Mouse (Mus musculus): ENCODE results near the gene Psmg1. TPM values are rescaled to one million over a fixed set of nuclear protein-coding genes. Genes with fewer than 3 reads are reported as not detected.
"Not testable (repeated sequence)": the region's sequence is repeated elsewhere in the genome, so short reads cannot be mapped to it uniquely, and the experiment has no call there.

The Psmg1 gene
- 10 to 100 TPM; 30.0 to 38.4 TPM for total RNA-seq (2021)
- long read RNA-seq, experiment 1, transcript Psmg1-201 (7 exons, 1,044 nt) = major isoform, 56 of 57 reads
- long read RNA-seq, experiment 1, partial matches to known transcripts = 1 of 57 reads
- long read RNA-seq, experiment 1, other reads (novel, unspliced or antisense) = 0 of 57 reads
- long read RNA-seq, experiment 2, transcript Psmg1-201 (7 exons, 1,044 nt) = major isoform, 21 of 23 reads
- long read RNA-seq, experiment 2, partial matches to known transcripts = 2 of 23 reads
- long read RNA-seq, experiment 2, other reads (novel, unspliced or antisense) = 0 of 23 reads

DNA sequence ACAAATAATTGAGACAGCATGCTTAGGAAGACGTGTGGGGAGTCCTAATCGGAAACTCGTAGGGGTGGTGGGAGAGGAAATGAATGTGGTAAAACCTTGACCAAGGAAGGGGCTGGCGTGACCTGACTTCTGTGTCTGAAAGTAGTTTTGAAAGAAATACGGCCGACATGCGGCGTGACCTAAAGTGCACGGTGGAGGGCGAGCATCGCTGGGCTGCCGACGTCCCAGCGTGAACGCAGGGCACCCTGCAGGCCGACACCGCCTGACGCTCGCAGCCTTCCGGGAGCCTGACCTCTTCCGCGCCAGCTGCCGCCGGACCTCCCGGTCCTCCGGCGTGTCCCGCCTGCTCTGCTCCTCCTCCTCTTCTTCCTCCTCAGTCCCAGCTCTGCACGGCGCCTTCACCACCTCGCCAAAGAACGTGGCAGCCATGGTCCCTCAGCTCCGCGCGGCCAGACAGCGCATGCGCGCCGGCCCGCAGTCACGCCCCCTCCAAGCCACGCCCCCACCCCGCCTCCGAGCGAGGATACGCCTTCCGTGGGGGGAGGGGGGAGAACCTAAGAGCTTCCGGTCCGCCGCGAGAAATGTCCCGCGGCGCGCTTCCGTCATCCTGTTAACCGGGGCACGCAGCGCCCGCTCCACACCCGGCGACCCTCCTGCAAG, at the start of gene Psmg1:
TSS of gene Psmg1 (minus strand) at position 499 of the 660 bp plus-strand sequence.
- peak; percentile 96 for DNase-seq

DNA sequence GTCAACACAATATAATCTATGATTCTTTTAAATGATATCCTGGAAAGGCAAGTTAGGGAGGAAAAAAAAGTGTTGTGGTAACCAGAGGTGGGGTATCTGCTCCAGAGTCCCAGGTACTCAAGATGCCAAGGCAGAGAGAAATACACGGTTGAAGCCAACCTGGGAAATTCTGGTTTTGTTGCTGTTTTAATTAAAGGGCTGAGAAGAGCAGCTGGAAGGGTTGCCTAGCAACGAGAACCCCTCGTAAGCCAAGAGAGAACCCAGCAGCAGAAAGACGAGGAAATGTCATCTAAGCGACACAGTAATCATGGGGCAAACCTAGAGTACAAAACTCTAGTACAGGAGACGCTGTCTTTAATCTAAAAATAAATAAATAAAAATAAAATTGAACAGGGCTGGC, 48.8 kb upstream of the Psmg1 start:
- no peak for DNase-seq

DNA sequence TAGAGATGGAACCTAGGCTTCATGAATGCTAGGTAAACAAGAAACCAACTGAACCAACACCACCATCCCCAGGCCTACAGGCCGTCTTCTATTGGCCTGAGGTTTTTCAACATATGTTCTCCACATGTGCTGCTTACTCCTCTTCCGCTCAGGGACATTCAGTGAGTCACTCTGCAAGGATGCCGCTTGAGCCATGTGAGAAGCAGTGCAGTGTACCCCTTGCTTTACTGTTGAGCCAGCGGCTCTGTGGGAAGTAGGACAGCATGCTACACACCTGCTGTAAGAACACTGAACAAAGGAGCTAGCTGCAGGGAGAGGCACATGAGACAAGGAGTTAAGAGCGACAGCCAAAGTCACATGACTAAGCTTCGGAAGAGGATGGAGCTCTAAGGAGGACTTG, 43.7 kb upstream of the Psmg1 start:
- DNase-seq = peak; percentile 23 to 28

DNA sequence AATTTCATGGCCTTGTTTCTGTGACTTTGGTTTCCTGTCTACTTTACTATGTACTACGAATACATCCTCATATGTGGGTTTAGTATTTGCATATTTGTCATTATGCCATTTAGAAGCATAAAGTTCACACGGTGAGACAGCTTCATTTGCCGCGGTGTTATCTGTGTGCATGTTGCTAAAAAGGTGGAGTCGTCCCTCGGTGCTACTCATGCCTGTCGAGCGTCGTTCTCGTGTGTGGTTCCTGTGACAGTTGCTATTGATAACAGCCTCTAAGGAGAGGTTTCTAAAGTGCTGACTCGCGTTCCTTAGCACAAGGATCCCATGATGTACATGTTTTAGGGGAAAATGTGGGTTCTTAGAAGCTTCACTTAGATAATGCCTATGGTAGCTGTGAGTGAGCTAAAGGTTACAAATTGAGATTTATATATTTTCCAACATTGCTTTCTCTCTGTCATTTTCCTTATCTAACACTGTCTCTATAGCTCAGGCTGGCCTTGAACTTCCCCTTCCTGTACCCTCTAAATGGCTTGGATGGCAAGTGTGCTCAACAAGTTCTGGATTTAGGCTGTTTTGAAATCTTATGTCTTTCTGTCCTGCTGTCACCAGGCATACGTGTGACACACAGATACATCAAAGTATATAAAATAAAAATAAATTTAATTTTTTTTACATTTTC, 41.7 kb upstream of the Psmg1 start:
- no peak for DNase-seq

DNA sequence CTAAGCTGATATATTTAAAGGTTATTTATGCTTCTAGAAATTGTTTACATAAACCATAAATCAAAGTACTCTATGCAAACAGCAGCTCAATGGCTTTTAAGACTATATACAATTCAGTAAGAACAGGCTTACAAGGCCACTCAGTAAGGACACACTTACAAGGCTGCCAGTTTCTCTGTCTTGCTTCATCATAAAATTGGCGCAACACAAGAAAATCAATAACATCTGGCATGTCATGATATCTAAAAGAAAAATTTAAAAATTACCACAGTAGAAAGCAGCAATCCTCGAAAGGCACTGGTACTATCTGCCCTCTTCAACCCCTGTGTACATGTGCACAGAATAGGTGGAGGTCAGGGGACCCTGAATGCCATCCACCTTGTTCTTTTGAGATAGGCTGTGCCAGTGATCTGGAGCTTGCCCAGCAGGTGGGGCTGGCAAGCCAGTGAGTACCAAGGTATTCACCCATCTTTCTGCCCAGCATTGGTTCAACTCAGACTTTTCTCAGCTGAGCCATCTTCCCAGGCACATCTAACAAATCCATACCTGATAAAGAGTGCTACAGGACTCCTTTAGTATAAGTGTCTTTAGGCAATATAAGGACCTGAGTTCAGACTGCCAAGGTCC, 39.8 kb upstream of the Psmg1 start:
- peak; percentile 10 to 38 for DNase-seq

DNA sequence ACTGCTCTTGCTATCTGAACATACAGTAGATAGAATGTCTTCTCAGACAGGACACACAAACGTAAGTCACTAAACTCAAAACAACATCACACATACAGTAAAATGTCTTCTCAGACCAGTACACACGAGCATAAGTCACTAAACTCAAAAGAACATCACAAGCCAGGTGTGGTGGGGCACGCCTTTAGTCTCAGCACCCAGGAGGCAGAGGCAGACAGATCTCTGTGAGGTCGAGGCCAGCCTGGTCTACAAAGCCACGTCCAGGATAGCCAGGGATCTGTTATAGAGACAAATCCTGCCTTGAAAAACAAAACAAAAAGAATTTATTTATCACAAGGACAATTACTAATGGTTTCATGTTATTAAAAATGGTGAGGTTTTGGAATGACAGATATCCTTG, 35.5 kb upstream of the Psmg1 start:
- DNase-seq = no peak

DNA sequence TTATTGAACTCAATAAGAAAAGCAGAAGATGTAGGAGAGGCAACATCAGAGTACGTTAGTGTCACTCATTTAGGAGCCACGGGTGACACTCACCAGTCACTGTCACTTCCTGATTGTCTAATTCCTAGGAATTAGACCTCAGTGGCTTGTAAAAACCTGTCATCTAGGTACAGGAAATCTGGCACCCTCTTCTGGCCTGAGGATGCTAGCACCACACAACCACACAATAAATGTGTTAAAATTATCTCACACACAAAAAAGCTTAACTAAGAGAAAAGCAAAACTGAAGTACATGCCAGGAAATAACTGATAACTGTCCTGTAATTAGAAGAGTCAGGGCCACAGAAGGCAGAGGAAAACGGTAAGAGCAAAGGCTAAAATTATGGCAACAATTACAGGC, 34.5 kb upstream of the Psmg1 start:
- no peak for DNase-seq

DNA sequence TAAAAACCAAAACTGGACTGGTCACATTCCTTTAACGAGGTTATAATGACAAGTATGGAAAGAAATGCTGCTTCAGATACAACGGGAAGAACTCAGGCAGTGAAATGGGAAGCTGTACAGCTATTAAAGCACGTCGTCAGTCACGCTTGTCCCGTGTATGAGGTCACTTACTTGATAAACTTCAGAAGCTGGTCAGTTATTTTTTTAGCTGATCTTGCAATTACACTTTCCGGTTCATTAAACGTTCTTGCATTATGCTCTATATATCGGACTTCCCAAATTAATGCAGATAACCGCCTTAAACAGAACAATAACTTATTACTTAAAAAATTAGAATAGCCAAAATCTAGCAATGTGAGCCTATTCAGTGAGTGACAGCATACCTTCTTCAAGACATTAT, 30.3 kb upstream of the Psmg1 start:
- no peak for DNase-seq

DNA sequence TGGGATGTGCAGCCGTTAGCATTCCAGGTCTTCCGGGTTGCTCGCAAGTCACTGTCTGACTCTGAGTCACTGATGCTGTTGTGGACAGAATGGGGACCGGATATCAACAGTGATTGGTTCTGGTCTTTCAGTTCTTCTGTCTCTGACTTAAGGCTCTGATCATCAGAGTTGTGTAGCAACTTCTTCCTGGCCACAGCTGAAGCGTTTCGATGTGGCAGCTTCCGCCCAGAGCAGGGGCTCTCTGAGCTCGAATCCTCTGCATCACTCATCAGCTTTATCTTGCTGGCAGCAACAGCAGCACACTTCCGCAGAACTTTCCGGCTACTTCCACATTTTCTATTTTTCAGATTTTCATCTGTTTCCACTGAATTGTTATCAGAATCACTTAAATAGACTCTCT, 18.4 kb upstream of the Psmg1 start:
- not testable (repeated sequence) for DNase-seq

DNA sequence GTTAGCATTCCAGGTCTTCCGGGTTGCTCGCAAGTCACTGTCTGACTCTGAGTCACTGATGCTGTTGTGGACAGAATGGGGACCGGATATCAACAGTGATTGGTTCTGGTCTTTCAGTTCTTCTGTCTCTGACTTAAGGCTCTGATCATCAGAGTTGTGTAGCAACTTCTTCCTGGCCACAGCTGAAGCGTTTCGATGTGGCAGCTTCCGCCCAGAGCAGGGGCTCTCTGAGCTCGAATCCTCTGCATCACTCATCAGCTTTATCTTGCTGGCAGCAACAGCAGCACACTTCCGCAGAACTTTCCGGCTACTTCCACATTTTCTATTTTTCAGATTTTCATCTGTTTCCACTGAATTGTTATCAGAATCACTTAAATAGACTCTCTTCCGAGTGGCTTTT, 13.5 kb upstream of the Psmg1 start:
- not testable (repeated sequence) for DNase-seq

DNA sequence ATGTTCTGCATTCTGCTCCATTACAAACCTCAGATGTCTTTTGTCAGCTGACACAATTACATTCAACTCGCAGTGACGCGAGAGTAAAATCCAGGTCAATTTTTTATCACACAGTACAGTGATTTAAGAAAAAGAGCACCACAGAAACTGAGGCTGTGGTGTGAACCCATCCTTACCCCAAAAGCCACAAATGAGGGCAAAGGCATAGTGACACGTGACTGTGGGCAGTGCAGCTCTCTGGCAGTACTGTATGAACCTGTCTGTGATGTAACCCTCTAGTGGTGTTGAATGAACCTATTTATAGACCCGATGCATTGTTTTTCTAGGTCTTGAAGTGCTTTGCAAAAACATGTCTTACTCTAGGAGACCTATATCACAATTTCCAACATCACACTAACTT, 8.5 kb upstream of the Psmg1 start:
- no peak for DNase-seq

DNA sequence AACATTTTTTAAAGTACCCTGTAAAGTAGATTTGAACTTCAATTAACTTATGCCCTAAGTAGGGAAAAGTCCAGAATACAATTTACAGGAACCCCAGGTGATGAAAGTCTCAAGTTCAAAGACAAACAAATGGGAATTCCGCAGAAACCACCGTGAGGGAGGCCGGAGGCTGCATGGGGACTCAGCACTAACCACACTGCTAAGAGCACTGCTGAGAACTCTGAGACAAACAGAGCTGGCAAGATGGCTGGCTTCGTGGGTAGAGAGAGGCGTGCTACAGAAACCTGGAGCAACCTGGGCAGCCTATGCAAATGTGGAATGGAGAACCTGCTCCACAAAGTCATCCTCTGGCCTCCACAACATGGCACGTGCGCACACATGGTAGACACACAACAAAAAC, 5.4 kb upstream of the Psmg1 start:
- no peak for DNase-seq

DNA sequence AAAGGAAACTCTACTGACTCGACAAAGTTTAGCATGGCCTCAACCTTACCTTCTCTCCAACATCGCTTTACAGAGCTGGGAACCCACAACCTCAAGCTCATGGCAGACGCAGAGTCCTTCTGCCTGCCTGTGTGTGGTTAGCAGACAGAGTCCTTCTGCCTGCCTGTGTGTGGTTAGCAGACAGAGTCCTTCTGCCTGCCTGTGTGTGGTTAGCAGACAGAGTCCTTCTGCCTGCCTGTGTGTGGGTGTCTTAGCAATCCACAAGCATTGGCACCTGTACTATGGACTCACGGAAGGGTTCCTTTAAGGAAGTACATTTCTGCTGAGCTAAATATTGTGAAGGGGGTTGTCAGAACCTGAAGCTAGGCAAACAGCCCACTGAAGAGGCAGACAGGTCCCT, 3.8 kb upstream of the Psmg1 start:
- not testable (repeated sequence) for DNase-seq

DNA sequence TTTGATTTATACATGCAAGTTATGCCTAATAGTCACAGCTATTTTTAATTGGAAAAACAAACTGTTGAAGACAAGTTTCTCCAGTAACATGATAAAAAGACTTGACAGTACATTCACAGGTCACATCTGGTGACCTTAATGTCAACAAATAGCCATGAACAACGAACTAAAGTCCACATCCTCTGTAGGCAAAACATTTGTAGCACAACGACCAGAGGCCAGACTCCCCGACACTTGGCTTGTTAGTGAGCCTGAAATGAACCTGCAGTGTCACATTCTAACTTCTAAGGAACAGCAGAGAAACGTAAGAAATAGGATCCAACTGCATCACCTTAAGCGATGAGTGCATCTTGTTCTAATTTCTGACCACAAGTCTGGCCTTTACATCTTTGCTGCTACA, 1.8 kb upstream of the Psmg1 start:
- no peak for DNase-seq

DNA sequence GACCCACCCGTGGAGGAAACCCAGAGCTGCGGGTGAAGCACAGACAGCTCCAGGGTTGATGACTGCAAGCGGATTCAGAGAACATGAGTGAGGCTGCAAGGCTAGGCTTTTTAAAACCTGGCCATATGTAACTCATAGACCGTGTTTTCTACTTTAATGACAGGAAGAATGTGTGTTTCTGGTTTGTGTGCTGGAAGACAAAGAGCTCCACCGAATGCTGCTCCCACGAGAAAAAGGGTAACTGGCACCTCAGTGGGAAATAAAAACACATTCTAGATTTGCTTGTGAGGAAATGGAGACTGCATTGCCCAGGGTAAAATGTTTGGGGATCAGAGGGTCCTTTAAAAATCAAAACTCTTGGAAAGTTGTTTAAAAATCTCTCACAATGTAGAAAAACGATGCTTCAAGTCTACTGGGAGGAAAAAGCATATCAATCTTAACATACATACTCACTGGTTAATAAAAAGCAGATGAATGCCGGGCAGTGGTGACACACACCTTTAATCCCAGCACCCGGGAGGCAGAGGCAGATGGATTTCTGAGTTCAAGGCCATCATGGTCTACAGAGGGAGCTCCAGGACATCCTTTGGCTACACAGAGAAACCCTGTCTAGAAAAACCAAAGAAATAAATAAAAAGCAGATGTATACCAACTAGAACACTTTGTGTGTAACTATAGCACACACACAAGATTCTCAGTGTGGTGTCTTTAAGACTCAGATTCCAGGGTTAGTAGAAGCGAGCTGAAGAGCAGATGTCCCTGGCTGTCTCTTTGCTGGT, 551 bp upstream of the Psmg1 start:
- no peak for DNase-seq

DNA sequence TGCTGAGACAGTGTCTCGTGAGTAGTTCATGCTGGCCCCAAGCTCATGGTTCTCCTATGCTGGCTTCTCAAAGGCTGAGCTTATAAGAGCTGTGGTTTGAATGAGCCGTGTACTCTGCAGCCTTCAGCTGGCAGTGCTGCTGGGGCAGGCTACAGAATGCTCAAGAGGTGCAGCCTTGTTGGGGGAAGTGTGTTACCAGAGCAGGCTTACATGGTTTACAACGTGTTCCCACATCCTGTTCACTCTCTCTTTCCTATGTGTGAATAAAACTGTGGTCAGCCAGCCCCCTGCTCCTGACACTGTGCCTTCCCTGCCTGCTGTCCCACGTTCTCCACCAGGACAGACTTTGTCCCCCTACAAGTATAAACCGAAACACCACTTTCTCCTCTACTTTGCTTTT, 5.8 kb downstream of the Psmg1 start:
- no peak for DNase-seq

DNA sequence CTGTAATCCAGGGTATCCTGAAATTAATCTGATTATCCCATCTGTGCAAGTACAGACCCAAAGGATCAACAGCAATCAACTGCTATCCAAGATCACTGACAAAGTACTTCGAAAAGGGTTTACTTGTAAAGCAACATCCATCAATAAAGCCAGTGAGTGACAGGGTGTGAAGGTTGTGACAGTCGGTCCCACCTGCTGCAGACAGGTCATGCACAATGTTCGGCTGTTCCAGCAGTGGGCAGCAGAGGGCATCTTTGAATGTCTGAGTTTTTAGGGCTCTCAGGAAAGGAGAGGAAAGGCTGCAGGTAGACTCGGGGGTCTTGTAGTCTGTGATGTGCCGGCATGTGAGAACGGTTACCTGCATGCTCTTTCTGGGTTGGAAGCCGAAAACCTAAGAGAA, 7.2 kb downstream of the Psmg1 start:
- DNase-seq = no peak

DNA sequence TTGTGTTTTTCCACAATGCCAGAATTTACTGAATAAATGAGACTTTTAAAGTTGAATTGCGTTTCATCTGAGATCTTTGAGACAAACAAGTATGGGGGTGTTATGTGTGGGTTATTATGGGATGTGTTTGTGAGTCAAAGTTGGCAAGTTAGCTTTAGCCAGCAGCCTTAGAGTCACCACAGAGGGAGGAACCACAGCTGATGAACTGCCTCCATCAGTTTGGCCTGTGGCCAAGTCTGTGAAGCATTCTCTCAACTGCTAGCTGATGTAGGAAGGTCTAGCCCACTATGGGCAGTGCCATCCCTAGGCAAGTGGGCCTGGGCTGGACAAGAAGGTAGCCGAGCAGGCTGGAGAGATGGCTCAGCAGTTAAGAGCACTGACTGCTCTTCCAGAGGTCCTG, 19.9 kb downstream of the Psmg1 start:
- no peak for DNase-seq

DNA sequence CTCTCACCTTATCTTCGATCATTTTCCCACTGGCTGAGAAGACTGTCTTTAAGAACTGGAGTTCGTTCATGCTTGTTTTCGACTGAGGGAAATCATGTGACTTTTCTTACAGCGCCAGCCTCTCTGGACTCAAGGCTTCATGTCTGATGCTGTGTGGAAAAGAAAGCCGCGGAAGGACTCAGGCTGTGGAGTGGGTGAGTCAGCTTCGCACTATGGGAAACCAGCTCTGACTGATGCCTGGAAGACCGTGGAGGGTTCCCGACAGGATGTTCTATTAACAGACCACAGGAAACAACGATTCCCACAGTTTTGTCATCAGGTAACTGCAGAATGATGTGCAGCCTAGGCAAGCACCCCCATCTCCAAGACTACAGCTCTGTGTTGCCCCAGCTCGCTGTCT, 23.3 kb downstream of the Psmg1 start:
- DNase-seq = no peak

DNA sequence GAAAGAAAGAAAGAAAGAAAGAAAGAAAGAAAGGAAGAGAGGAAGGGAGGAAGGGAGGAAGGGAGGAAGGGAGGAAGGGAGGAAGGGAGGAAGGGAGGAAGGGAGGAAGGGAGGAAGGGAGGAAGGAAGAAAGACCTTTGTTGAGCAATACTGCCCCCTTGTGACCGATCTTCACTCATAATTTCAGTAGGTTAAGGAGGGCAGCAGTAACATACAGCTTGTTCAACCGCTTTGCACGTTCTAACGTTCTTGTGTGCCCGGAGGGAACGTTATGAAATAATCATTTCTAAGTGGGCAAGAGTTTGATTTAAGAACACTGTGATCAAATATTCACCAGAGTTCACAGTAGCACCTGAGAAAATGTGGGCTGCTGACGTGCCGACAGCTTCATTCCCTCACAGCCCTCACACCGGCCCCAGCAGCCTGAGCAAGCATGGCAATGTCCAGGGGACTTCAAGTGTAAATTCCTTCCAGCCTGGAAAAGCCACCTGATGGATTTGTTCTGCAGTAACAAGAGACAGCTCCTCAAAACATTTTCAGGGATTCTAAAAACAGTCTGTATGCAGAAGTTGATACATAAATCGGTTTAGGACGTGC, 26.2 kb downstream of the Psmg1 start:
- DNase-seq = peak; percentile 22 to 49

DNA sequence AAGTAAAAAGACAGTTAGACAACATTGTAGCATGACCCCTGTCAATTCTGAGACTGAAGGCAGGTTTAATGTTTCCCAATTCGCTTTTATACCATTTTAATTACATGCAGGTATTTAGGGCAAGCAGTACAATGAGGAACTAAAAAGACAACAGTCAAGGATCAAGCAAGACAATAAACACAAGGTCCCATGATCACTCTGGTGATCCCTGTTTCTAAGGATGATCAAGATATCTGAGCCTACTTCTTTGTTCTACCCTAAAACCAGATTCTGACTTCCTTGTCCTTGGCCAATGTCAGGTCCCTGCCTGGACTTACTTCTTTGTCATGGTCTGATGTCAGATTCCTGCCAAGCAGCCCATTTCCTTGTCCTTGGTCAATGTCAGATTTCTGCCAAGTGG, 29.3 kb downstream of the Psmg1 start:
- DNase-seq = not testable (repeated sequence)

DNA sequence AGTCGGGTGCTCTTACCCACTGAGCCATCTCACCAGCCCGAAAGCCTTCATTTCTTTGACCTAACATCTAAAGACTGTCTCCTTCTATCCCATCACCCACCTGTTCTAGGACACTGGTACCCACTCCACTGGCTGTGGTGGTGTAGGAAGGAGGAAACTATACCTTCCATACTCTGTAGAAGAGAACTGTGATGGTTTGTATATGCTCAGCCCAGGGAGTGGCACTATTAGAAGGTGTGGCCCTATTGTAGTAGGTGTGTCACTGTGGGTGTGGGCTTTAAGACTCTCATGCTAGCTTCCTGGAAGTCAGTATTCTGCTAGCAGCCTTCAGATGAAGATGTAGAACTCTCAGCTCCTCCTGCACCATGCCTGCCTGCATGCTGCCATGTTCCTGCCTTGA, 30.1 kb downstream of the Psmg1 start:
- not testable (repeated sequence) for DNase-seq

Data from adrenal gland, postnatal 36 days (tissue).